Mouse (Mus musculus): ENCODE results near the gene Krt13.

The Krt13 gene

GRCm38 (mm10) chr11:100112935-100113741 is 8.2 kb downstream of the Krt13 start:
- no peak for DNase-seq (ENCODE audit: low read depth, low spot score)

- no peak for DNase-seq (ENCODE audit: low read depth, low spot score)
These were observed 15.7 kb downstream of the Krt13 start, which contains the start of gene Krt36 for GRCm38 (mm10) chr11:100105576-100106122. Gene Krt36 (minus strand): TSS chr11:100105626.

- peak; percentile 33 for DNase-seq (ENCODE audit: low read depth, low spot score)
These were observed 18.5 kb downstream of the Krt13 start for GRCm38 (mm10) chr11:100102693-100103429.

GRCm38 (mm10) chr11:100100391-100100790 is 21.0 kb downstream of the Krt13 start:
- DNase-seq (ENCODE audit: low read depth, low spot score), result no peak

GRCm38 (mm10) chr11:100097819-100098218 is 23.5 kb downstream of the Krt13 start:
- DNase-seq (ENCODE audit: low read depth, low spot score), result peak; percentile 44

GRCm38 (mm10) chr11:100096141-100096540 is 25.2 kb downstream of the Krt13 start, which contains the start of gene Krt35:
Gene Krt35 (minus strand): TSS chr11:100096241.
- no peak for DNase-seq (ENCODE audit: low read depth, low spot score)

- DNase-seq (ENCODE audit: low read depth, low spot score), result no peak
These were observed 32.9 kb downstream of the Krt13 start for GRCm38 (mm10) chr11:100088378-100089025.

- no peak for DNase-seq (ENCODE audit: low read depth, low spot score)
These were observed 33.5 kb downstream of the Krt13 start, which contains the start of gene Krt32 for GRCm38 (mm10) chr11:100087861-100088260. Gene Krt32 (minus strand): TSS chr11:100088226.

- no peak for DNase-seq (ENCODE audit: low read depth, low spot score)
These were observed 47.5 kb downstream of the Krt13 start for GRCm38 (mm10) chr11:100073873-100074272.

Measured in mesoderm, embryonic 11.5 days (tissue).